Mouse (Mus musculus): ENCODE measurements at regions not wholly inside any gene's neighbourhood (a gene's known extent, or its start where the extent isn't known, plus 50 kb on each side); places are given as distances from the start of the nearest gene placed in this dataset.
A peak's percentile ranks its signal among the peaks of the same experiment; 100 is the strongest.

DNA sequence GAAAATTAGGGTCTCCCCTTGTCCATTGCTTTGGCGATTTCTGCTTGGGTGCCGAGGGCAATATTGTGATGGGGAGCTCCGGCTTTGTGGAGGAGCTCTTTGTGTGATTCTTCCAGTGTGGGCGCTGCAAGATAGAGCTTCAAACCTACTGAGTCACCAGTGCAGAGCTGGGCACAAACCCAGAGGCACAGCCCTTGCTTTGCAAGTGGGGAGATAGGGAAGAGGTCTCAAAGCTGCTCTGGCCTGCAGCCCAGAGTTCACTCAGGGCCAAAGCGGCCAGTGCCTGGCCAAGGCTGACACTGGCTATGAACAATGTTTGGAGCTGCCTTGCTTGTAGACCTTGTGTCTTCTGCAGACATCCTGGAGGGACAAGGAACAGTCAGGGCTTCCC lies 52.9 kb upstream of the Cd34 start:
- Histone ChIP-seq H3ac (ENCODE audit: control insufficient read depth, insufficient read length) (no peak overlapping the region), H3K4me3 (no peak overlapping the region), H3K36me3 (ENCODE audit: control insufficient read depth, insufficient read depth) (no peaks in the 10 kb centered on the region), H3K79me2 (ENCODE audit: control insufficient read depth, insufficient read depth) (no peaks in the 10 kb centered on the region), H3K4me2 (ENCODE audit: low read depth) (peak overlapping the region; percentile 66), H3K27me3 (ENCODE audit: control insufficient read depth, insufficient read depth, insufficient read length) (no peaks in the 10 kb centered on the region)
- no peak for TF ChIP-seq SRF (IDR thresholded peaks at IDR 0.05; ENCODE audit: control insufficient read depth, insufficient read length, low read depth)
- TF ChIP-seq MYOG (IDR thresholded peaks at IDR 0.05; ENCODE audit: control insufficient read depth in 1 of 3, insufficient read depth in 1 of 3, insufficient read length in 2 of 3, low read depth in 2 of 3), result no peak
- TF ChIP-seq REST (IDR thresholded peaks at IDR 0.05; ENCODE audit: insufficient read depth, insufficient read length), result no peak
- TF ChIP-seq TCF12 (IDR thresholded peaks at IDR 0.05; ENCODE audit: insufficient read depth, poor library complexity, severe bottlenecking), result no peak
- no peak for TF ChIP-seq MAX (IDR thresholded peaks at IDR 0.05; ENCODE audit: low read depth)
- no peak for TF ChIP-seq TCF3 (IDR thresholded peaks at IDR 0.05; ENCODE audit: insufficient read length, low read depth)
- no peak for TF ChIP-seq POLR2AphosphoS2 (IDR thresholded peaks at IDR 0.05; ENCODE audit: insufficient read length, low read depth)
- TF ChIP-seq POLR2A (IDR thresholded peaks at IDR 0.05; ENCODE audit: insufficient read length, low read depth), result no peak
- TF ChIP-seq MYOD1 (IDR thresholded peaks at IDR 0.05; ENCODE audit: control insufficient read depth in 1 of 3, insufficient read length in 2 of 3, low read depth in 2 of 3), result no peak
- no peak for TF ChIP-seq CEBPB (IDR thresholded peaks at IDR 0.05; ENCODE audit: insufficient read depth, poor library complexity, severe bottlenecking)
- TF ChIP-seq E2F4 (IDR thresholded peaks at IDR 0.05; ENCODE audit: insufficient read depth), result no peak
- TF ChIP-seq USF1 (IDR thresholded peaks at IDR 0.05; ENCODE audit: low read depth), result no peak

Measured in myocyte (in vitro differentiated cells).